Mouse (Mus musculus): ENCODE data around the gene Ttc4.

DNA sequence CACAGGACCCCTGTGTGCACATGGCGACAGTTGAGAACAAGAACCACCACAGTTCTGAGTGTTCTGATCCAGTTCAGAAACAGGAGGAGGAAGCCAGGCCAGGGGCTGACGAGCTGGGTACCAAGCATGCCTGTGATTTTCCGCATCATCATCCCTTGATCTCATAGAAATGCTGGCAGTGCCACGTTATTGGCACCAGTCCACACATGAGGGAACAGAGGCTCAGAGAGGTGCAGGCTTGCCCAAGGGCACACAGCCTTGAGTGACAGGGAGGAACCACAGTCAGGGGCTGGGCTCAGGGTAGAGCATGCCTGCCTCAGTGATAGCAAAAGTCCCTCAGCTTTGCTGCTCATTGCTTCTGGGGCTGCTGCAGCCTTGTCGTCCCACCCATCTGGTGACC is 50.9 kb downstream of the Ttc4 start:
- TF ChIP-seq GATA1 (IDR thresholded peaks at IDR 0.05; ENCODE audit: low read length) (no peak), TAL1 (IDR thresholded peaks at IDR 0.05; ENCODE audit: low read length) (no peak)
